Mouse (Mus musculus): ENCODE measurements around the gene Map2k6.
"Not testable (repeated sequence)": the region's sequence is repeated elsewhere in the genome, so short reads cannot be mapped to it uniquely, and the experiment has no call there.

Map2k6 gene

GRCm38 (mm10) chr11:110398553-110399239 is at the start of gene Map2k6:
Gene Map2k6 (plus strand): TSS chr11:110399122.
- DNase-seq (ENCODE audit: low spot score), result peak; percentile 84

DNA sequence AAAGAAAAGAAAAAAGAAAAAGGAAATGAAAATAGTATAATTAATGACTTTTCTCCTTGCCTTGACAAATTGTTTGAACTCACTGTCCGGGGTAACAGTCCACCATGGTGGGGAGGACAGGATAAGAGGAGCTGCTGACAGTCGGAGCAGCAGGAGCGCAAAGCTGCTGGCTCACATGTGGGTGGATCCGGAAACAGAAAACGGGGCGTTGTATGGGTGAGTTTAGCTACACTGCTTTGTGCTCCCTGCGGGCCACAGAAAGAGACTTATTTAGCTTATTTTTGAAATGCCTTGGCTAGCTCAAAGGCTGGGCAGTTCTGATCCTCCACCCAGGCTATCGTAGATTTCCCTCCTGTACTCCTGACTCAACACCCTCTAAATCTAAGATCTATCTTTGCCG is 44.7 kb upstream of the Map2k6 start:
- DNase-seq (ENCODE audit: low spot score), result no peak

DNA sequence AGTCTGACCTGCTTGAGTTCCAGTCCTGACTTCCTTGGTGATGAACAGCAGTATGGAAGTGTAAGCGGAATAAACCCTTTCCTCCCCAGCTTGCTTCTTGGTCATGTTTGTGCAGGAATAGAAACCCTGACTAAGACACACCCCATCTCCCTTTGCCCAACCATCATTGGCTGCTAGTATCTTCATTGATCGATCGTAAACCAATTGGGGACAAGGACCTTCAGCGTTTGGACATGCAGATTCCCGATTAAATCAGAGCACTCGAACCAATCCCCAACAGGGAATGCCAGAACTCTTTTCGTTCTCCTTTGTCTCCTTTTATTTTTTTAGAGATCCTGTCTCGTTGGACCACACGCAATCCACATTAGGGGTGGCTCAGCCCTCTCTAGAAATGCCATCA is 43.8 kb upstream of the Map2k6 start:
- not testable (repeated sequence) for DNase-seq (ENCODE audit: low spot score)

GRCm38 (mm10) chr11:110357756-110358551 is 41.0 kb upstream of the Map2k6 start:
- peak; percentile 70 for DNase-seq (ENCODE audit: low spot score)

DNA sequence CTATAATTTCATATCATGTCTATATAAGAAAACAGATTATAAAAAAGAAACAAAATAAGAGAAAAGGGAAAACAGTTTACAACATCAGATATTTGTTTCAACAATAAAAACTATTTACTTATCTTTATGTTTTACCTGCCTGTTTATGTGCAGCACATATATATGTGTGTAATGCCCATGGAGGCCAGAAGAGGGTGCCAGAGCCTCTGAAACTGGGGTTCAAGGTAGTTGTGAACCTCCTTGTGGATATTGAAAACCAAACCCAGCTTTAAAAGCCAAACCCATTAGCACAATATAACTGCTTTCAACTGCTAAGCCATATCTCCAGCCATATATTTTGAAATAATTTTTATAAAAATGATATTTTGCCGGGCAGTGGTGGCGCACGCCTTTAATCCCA is 33.9 kb upstream of the Map2k6 start:
- DNase-seq (ENCODE audit: low spot score), result peak; percentile 73

DNA sequence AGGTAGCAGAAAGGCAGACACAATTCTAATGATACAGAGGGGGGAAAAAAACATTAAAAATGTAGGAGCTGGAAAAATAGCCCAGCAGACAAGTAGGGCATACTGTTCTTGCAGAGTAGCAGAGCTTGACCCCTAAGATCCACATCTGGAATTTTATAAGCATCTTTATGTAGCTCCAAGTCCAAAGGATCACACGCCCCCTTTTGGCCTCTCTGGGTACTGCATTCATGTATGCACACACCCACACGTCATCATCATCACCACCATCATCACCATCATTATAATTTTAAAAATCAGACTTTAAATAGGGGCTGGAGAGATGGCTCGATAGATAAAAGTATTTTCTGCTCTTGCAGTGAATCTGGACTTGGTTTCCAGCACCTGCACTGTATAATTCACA is 32.0 kb upstream of the Map2k6 start:
- no peak for DNase-seq (ENCODE audit: low spot score)

DNA sequence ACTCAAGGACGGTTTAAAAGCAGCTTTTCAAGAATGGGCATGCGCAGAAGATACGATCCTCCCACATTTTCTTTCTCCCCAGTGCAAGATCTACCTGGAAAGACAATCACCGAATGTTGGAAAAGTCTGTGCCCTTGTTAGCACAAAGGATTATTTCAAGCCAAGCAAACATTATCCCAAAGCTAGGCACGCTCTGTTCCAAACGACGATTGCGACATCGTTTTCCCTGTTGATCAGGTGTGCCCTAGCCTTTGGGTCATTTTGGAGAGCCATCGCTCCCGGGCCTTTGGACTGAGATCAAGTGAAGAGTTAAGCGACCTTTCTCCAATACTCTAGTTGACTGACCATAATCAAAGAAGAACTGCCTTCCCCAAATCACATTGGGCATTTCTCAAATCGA is 31.3 kb upstream of the Map2k6 start:
- no peak for DNase-seq (ENCODE audit: low spot score)

GRCm38 (mm10) chr11:110369312-110370019 is 29.5 kb upstream of the Map2k6 start:
- no peak for DNase-seq (ENCODE audit: low spot score)

- no peak for DNase-seq (ENCODE audit: low spot score)
Observed at GRCm38 (mm10) chr11:110371827-110372226, 27.1 kb upstream of the Map2k6 start.

GRCm38 (mm10) chr11:110372266-110372954 is 26.5 kb upstream of the Map2k6 start:
- DNase-seq (ENCODE audit: low spot score), result no peak

DNA sequence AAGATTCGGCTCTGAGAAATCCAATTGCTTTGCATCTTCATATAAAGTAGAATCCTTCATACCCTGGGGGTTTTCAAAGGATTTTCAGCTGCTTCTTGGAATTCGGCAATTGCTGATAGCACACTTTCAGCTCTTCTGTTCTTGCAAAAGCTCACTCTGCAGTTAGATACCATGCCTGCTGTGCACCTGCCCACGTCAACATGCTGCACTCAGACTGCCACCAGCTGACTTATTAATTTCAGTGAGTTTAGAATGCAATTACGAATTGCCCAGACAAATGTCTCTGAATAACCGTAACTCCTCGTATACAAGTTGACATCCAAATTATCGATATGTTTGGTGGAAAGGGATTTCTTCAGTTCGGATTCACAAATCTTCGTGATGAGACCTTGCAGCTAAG is 24.9 kb upstream of the Map2k6 start:
- DNase-seq (ENCODE audit: low spot score), result no peak

GRCm38 (mm10) chr11:110379661-110380309 is 19.1 kb upstream of the Map2k6 start:
- DNase-seq (ENCODE audit: low spot score), result peak; percentile 42

GRCm38 (mm10) chr11:110380310-110380668 is 18.6 kb upstream of the Map2k6 start:
- DNase-seq (ENCODE audit: low spot score), result no peak

GRCm38 (mm10) chr11:110385487-110385886 is 13.4 kb upstream of the Map2k6 start:
- no peak for DNase-seq (ENCODE audit: low spot score)

GRCm38 (mm10) chr11:110392763-110393162 is 6.2 kb upstream of the Map2k6 start:
- no peak for DNase-seq (ENCODE audit: low spot score)

GRCm38 (mm10) chr11:110394788-110395452 is 4.0 kb upstream of the Map2k6 start:
- DNase-seq (ENCODE audit: low spot score), result no peak

DNA sequence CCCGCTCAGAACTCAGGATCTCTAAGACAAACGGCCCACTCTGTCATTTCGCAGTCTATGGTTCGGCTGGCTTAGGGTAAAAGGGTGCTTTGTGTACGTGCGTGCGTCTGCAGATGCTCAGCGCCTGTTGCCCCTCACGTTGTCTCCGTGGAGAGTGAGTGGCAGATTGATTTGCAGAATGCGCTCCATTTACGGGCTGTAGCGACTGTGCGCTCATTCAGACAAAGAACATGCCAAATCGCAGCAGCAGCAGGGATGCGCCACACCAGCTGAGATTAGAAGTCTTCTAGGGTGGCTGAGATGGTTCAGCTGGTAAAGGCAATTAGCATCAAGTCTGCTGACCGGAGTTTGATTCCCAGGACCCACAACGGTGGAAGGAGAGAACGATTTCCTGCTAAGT is 2.8 kb upstream of the Map2k6 start:
- peak; percentile 61 for DNase-seq (ENCODE audit: low spot score)

- DNase-seq (ENCODE audit: low spot score), result no peak
Observed at GRCm38 (mm10) chr11:110399240-110400150, 573 bp downstream of the Map2k6 start.

DNA sequence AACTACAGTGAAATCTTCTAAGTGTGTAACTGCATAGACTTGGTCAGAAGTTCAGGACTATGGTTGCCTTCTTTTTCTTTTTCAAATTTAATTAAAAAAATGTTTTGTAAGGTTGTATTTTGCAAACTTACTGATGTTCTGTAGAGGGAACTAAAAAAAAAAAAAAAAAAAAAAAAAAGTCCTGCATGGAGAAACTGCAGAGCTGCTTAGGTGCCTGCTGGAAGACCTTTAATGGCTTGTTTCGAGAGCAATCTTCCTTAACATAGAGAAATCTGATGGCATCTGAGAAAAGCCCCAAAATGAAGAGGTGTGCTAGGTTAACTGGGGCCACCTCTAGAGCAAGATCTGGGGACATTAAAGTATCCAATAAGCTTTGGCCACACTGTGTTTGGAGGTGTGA is 1.4 kb downstream of the Map2k6 start:
- no peak for DNase-seq (ENCODE audit: low spot score)

DNA sequence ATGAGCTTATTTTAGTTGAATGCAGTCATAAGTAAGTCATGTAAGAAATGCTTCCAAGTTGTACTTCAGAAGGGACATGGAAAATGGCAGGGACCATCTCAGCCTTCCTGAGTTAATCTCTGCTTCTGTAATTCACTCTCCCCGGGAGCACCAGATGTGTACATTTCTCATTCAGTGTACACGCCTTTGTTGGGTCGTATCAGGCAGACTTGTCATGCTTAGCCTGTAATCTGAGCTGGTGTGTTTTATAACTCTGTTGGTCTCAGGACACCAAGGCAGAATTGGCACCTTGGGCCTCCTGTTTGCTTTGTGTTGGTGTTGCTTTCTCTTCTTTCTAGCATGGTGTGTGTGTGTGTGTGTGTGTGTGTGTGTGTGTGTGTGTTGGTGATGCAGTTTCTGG is 3.7 kb downstream of the Map2k6 start:
- no peak for DNase-seq (ENCODE audit: low spot score)
